Mouse (Mus musculus): Measurements from ENCODE around the gene Ints6. TPM values are rescaled to one million over a fixed set of nuclear protein-coding genes. Genes with fewer than 3 reads are reported as not detected.
"Not testable (repeated sequence)": the region's sequence is repeated elsewhere in the genome, so short reads cannot be mapped to it uniquely, and the experiment has no call there.

The Ints6 gene
- total and polyA plus RNA-seq, 3 experiments: 15.9 to 191 (median 145) TPM

- DNase-seq (ENCODE audit: low spot score): no peak
- TF ChIP-seq POLR2AphosphoS5 (IDR thresholded peaks at IDR 0.05; ENCODE audit: insufficient replicate concordance, low read depth, low read length) (no peak), CTCF (IDR thresholded peaks at IDR 0.05; ENCODE audit: low read depth, low read length) (no peak), GATA2 (IDR thresholded peaks at IDR 0.05; ENCODE audit: borderline replicate concordance, low read depth, low read length) (no peak), TAL1 (conservative IDR thresholded peaks at IDR 0.05; ENCODE audit: low read depth, low read length) (no peak), GATA1 (IDR thresholded peaks at IDR 0.05; ENCODE audit: borderline replicate concordance, low read length) (no peak)
- ATAC-seq (ENCODE audit: extremely low read depth, insufficient number of reproducible peaks, low FRiP score, poor library complexity, severe bottlenecking): no peak
- H3K36me3 ChIP-seq (replicated peaks): no peaks in the 10 kb centered on the region
- no peak overlapping the region for H3K4me3 ChIP-seq (ENCODE audit: low read depth, low read length)
- H3K4me1 ChIP-seq (ENCODE audit: insufficient read depth, low read depth, low read length): no peaks in the 10 kb centered on the region
- H3K27me3 ChIP-seq (ENCODE audit: insufficient read depth, low read length): no peaks in the 10 kb centered on the region
- no peaks in the 10 kb centered on the region for H3K9me3 ChIP-seq (replicated peaks)
These were observed 112.6 kb downstream of the Ints6 start for GRCm38 (mm10) chr14:62648405-62648804.

GRCm38 (mm10) chr14:62642368-62642767, 118.6 kb downstream of the Ints6 start:
- not testable (repeated sequence) for ATAC-seq (ENCODE audit: extremely low read depth, insufficient number of reproducible peaks, low FRiP score, poor library complexity, severe bottlenecking); H3K36me3 ChIP-seq (replicated peaks); H3K4me1 ChIP-seq (ENCODE audit: insufficient read depth, low read depth, low read length); H3K4me3 ChIP-seq (ENCODE audit: low read depth, low read length); DNase-seq (ENCODE audit: low spot score); H3K9me3 ChIP-seq (replicated peaks)
- H3K27me3 ChIP-seq (ENCODE audit: insufficient read depth, low read length): peaks cover 15% of the 10 kb centered on the region

- Histone ChIP-seq H3K27me3 (ENCODE audit: insufficient read depth, low read length) (peaks cover 15% of the 10 kb centered on the region), H3K9me3 (replicated peaks) (no peaks in the 10 kb centered on the region), H3K4me1 (ENCODE audit: insufficient read depth, low read depth, low read length) (no peaks in the 10 kb centered on the region), H3K4me3 (ENCODE audit: low read depth, low read length) (no peak overlapping the region), H3K36me3 (replicated peaks) (no peaks in the 10 kb centered on the region)
- ATAC-seq (ENCODE audit: extremely low read depth, insufficient number of reproducible peaks, low FRiP score, poor library complexity, severe bottlenecking): no peak
- no peak for DNase-seq (ENCODE audit: low spot score)
- TF ChIP-seq GATA2 (IDR thresholded peaks at IDR 0.05; ENCODE audit: borderline replicate concordance, low read depth, low read length) (no peak), TAL1 (conservative IDR thresholded peaks at IDR 0.05; ENCODE audit: low read depth, low read length) (no peak), POLR2AphosphoS5 (IDR thresholded peaks at IDR 0.05; ENCODE audit: insufficient replicate concordance, low read depth, low read length) (no peak), GATA1 (IDR thresholded peaks at IDR 0.05; ENCODE audit: borderline replicate concordance, low read length) (no peak), CTCF (IDR thresholded peaks at IDR 0.05; ENCODE audit: low read depth, low read length) (no peak)
These were observed 120.6 kb downstream of the Ints6 start for GRCm38 (mm10) chr14:62640396-62640795.

GRCm38 (mm10) chr14:62639551-62639950, 121.4 kb downstream of the Ints6 start:
- H3K4me3 ChIP-seq (ENCODE audit: low read depth, low read length): no peak overlapping the region
- DNase-seq (ENCODE audit: low spot score) (no peak), ATAC-seq (ENCODE audit: extremely low read depth, insufficient number of reproducible peaks, low FRiP score, poor library complexity, severe bottlenecking) (no peak)
- H3K36me3 ChIP-seq (replicated peaks): no peaks in the 10 kb centered on the region
- no peaks in the 10 kb centered on the region for H3K4me1 ChIP-seq (ENCODE audit: insufficient read depth, low read depth, low read length)
- no peaks in the 10 kb centered on the region for H3K9me3 ChIP-seq (replicated peaks)
- no peak for TF ChIP-seq TAL1 (conservative IDR thresholded peaks at IDR 0.05; ENCODE audit: low read depth, low read length)
- no peak for TF ChIP-seq GATA2 (IDR thresholded peaks at IDR 0.05; ENCODE audit: borderline replicate concordance, low read depth, low read length)
- no peak for TF ChIP-seq POLR2AphosphoS5 (IDR thresholded peaks at IDR 0.05; ENCODE audit: insufficient replicate concordance, low read depth, low read length)
- TF ChIP-seq GATA1 (IDR thresholded peaks at IDR 0.05; ENCODE audit: borderline replicate concordance, low read length): no peak
- no peak for TF ChIP-seq CTCF (IDR thresholded peaks at IDR 0.05; ENCODE audit: low read depth, low read length)
- peaks cover 17% of the 10 kb centered on the region for H3K27me3 ChIP-seq (ENCODE audit: insufficient read depth, low read length)

- Histone ChIP-seq H3K4me3 (ENCODE audit: low read depth, low read length) (no peak overlapping the region), H3K9me3 (replicated peaks) (no peaks in the 10 kb centered on the region), H3K36me3 (replicated peaks) (no peaks in the 10 kb centered on the region), H3K4me1 (ENCODE audit: insufficient read depth, low read depth, low read length) (no peaks in the 10 kb centered on the region), H3K27me3 (ENCODE audit: insufficient read depth, low read length) (peaks cover 21% of the 10 kb centered on the region)
- no peak for DNase-seq (ENCODE audit: low spot score)
- TF ChIP-seq CTCF (IDR thresholded peaks at IDR 0.05; ENCODE audit: low read depth, low read length) (no peak), POLR2AphosphoS5 (IDR thresholded peaks at IDR 0.05; ENCODE audit: insufficient replicate concordance, low read depth, low read length) (no peak), TAL1 (conservative IDR thresholded peaks at IDR 0.05; ENCODE audit: low read depth, low read length) (no peak), GATA1 (IDR thresholded peaks at IDR 0.05; ENCODE audit: borderline replicate concordance, low read length) (no peak), GATA2 (IDR thresholded peaks at IDR 0.05; ENCODE audit: borderline replicate concordance, low read depth, low read length) (no peak)
- ATAC-seq (ENCODE audit: extremely low read depth, insufficient number of reproducible peaks, low FRiP score, poor library complexity, severe bottlenecking): no peak
These were observed 121.9 kb downstream of the Ints6 start for GRCm38 (mm10) chr14:62639111-62639510.

- peaks cover 21% of the 10 kb centered on the region for H3K27me3 ChIP-seq (ENCODE audit: insufficient read depth, low read length)
- no peak for TF ChIP-seq POLR2AphosphoS5 (IDR thresholded peaks at IDR 0.05; ENCODE audit: insufficient replicate concordance, low read depth, low read length)
- no peak for TF ChIP-seq TAL1 (conservative IDR thresholded peaks at IDR 0.05; ENCODE audit: low read depth, low read length)
- TF ChIP-seq CTCF (IDR thresholded peaks at IDR 0.05; ENCODE audit: low read depth, low read length): no peak
- no peak for TF ChIP-seq GATA2 (IDR thresholded peaks at IDR 0.05; ENCODE audit: borderline replicate concordance, low read depth, low read length)
- no peak for TF ChIP-seq GATA1 (IDR thresholded peaks at IDR 0.05; ENCODE audit: borderline replicate concordance, low read length)
- ATAC-seq (ENCODE audit: extremely low read depth, insufficient number of reproducible peaks, low FRiP score, poor library complexity, severe bottlenecking): no peak
- no peaks in the 10 kb centered on the region for H3K4me1 ChIP-seq (ENCODE audit: insufficient read depth, low read depth, low read length)
- H3K36me3 ChIP-seq (replicated peaks): no peaks in the 10 kb centered on the region
- H3K4me3 ChIP-seq (ENCODE audit: low read depth, low read length): no peak overlapping the region
- no peak for DNase-seq (ENCODE audit: low spot score)
- H3K9me3 ChIP-seq (replicated peaks): no peaks in the 10 kb centered on the region
These were observed 122.6 kb downstream of the Ints6 start for GRCm38 (mm10) chr14:62638345-62638702.

Data from G1E (cell line).